Mouse (Mus musculus): Measurements from ENCODE around the gene Abcc3.

Abcc3 gene

DNA sequence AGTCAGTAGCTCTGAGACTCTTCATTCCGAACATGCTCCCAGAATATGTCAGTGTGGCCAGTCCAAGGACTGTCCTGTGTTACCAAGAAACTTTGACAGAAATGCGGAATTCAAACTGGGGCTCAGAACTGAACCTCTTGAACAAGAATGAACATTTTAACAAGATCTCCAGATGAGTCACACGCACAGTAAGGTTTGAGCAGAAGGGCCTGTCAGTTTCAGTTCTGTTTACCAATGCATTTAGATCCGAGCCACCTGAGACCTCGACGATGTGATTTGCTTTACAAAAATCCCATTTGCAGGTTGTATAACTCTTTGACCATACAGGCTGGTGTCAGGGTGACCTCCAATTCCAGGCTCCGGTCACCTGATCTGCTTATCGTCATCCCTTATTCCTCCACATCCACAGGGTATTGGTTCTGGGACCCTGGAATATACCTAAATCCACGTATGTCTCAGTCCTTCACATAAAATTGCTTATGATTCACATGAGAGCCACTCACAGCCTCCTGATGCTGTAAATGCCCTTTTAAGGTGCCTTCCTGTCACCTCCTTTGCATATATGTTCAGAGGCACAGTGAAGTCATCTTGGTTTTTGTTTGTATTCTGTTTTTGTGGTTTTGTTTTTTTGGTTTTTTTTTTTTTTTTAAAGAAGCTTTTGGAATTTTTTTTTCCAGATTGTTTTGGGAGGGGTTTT lies 37.1 kb downstream of the Abcc3 start:
- in situ Hi-C loops (cut with MseI, MboI), result no loop called here

DNA sequence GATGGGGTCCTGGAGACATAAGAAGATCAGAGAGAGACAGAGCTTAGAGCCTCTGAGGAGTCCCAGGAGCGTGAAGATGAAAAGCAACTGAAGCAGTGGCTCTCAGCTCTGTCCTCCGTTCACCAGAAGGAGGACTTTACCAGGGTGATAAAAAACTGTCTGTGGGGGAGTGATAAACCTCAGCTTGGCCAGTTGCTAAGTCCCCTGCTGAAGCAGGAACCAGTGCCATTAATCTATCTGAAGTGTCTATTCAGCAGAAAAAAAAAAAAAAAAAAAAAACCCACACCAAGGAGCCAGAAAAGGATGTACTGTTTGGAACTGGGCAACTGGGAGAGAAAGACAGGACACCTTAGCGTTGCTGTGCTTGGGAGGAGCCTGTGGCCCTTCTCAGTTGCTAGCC lies 41.7 kb downstream of the Abcc3 start:
- in situ Hi-C loops (cut with MseI, MboI), result no loop called here

DNA sequence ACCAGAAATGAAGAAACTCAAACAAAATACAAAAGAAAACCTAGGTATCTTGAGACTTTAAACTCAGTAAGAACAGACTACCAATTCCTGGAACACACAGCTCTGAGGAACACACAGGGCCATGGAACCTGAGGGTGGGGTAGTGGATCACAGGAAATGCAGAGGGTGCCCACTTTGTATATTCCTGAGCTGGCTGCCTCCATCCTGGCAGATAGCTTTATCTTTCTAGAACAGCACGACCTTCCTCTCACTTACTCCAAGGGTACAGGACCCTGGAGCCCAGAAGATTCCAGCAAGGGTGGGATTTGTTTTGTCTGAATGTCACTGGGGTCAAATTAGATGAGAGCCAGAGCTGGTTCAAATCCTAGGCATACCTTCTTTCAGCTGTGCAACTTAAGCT lies 42.5 kb downstream of the Abcc3 start:
- in situ Hi-C loops (cut with MseI, MboI), result no loop called here

DNA sequence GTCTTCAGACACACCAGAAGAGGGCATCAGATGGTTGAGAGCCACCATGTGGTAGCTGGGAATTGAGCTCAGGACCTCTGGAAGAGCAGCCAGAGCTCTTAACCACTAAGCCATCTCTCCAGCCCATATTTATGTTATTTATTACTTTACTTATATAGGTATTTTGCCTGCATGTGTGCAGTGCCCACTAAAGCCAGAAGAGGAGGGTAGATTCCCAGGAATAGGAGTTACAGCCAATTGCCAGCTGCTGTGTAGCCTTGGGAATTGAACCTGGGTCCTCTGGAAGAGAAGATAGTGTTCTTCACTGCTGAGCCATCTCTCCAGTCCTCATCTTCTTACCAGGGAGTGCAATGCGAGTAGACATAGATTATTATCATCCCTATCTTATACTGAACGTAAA lies 43.0 kb downstream of the Abcc3 start:
- in situ Hi-C loops (cut with MseI, MboI), result loop anchor here in 1 of 2 experiments (10.0 kb wide), 1 partner anchor 55 kb away; no protein-coding TSS in a partner anchor

DNA sequence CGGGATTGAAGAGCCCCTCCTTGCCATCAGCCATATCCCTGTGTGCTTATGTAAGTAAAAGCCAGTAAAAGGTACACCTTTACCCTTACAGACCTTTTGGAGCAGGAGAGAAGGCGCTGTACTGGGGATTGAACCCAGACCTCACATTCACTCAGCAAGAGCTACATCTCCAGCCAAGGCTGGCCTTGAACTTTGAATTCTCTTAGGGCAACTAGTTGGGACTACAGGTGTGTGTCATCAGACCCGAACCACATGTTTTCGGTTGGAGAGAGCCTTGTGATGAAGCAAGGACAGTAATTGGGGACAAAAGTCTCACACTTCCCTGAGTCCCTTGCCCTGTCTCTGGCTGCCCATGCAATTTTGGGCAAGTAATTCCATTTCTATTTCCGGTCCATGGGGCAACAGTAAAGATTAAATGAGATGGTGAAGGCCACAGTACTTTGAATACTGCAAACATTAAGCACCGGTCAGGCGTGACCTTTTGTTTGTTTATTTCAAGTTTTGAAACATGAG lies 45.7 kb downstream of the Abcc3 start:
- in situ Hi-C loops (cut with MseI, MboI), result loop anchor here in 1 of 2 experiments (10.0 kb wide), 1 partner anchor 58 kb away; no protein-coding TSS in a partner anchor

DNA sequence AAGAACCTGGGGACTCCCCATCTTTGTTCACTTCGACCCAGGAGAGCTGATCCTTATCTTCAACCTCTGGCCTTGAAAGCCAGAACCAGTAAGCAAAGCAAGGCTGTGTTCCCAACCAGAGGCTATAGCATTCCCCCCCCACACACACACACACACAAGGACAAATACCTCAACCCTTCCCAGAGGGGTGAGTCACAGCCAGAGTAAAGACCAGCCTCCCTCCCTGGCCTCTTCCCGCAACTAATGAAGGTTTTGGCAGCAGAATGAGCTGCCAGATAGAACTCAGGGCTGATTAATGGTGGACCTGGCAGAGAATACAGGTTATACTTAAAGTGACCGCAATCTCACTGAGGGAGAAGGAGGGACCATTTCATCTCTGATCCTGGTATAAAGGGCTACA lies 46.2 kb downstream of the Abcc3 start:
- in situ Hi-C loops (cut with MseI, MboI), result loop anchor here in 1 of 2 experiments (10.0 kb wide), 1 partner anchor 58 kb away; no protein-coding TSS in a partner anchor

DNA sequence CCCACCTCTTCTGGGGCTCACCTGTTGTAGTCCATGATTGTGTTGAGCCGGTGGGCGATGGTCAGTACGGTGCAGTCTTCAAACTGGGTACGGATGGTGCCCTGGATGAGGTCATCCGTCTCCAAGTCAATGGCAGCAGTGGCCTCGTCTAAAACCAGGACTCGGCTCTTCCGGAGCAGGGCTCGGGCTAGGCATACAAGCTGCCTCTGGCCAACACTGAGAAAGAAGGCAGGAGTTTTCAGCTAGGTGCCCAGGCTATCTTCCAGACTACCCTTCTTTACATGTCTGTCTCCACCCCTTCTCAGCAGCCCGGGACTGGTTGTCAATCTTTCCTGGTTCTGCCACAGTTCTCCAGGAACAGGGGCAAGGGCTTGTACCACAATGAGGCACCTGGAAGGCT lies 46.9 kb downstream of the Abcc3 start:
- in situ Hi-C loops (cut with MseI, MboI), result loop anchor here in 1 of 2 experiments (10.0 kb wide), 1 partner anchor 59 kb away; no protein-coding TSS in a partner anchor

DNA sequence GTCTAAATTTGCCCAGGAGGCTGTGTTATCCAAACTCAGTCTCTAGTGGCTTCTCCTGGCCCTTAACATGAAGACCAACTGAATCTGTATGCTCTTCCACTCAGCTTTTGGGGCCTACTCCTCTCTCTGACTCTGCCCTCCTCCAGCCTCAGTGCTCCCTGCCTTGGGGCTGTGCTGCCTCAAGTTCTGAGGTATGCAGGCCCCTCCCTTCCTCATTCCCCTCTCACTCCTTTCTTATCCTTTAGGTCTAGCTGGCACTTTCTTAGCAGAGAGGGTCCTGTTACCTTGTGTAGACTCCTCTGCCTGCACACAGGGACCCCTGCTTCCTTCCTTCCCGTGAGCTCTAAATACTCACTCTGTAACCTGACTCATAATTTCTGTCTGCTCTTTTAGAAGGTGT lies 48.3 kb downstream of the Abcc3 start:
- in situ Hi-C loops (cut with MseI, MboI), result loop anchor here (5.0 to 10.0 kb wide), 2 partner anchors 58 to 60 kb away; no protein-coding TSS in a partner anchor

DNA sequence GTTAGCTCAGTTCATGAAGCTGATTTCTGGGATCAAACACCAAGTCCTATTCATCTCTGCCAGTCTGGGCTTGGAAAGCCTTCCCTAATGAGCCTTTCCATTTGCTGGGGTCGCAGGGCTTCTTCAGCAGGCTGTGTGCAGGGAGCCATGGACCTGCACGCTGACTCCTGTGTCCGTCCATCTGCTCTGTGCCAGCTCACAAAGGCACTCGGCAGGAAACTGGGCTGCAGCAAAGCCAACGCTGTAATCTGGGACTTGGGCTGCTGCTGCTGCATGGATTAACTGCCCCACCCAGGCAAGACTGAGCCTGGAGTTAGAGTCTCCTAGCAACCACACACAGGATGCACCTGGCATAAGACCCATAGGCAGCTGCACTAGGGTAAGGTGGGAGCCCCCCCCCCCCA lies 48.8 kb downstream of the Abcc3 start:
- in situ Hi-C loops (cut with MseI, MboI), result loop anchor here (5.0 to 10.0 kb wide), 2 partner anchors 58 to 61 kb away; no protein-coding TSS in a partner anchor

DNA sequence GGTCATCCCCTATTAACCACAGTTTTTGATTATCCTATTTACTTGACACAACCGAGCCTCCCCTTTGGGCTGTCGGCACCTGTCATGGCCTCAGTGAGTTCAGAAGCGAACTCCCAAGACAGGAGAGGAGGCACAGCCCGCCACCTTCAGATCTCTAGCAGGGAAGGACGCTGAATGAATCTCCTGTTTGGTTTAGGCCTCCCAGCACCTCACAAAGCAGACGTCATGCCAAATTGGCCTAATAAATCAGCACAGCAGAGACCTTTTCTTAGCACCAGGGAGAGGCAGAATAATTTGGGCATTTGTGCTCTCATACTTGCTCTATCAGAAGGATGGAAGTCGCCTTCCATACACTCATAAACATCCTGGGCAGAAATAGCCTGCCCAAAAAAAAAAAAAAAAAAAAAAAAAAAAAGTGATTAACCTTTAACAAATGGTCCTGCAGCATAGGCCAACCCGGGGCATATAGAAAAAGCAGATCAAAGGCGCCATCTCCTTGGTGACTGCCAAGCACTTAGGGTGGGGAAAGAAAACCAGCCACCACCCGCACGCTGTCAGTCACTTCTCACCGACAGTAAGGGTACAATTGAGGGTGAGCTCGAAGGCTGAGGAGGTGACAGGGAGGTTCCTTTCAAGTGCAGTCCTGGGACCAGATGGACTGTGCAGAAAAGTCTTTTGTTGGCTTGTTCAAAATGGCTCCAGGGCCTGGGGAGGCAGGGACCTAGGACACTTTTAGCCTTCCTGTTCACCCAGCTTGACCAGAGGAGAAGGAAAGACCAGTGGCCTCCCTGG lies 50.5 kb downstream of the Abcc3 start:
- in situ Hi-C loops (cut with MseI, MboI), result loop anchor here (5.0 to 10.0 kb wide), 2 partner anchors 60 to 62 kb away; no protein-coding TSS in a partner anchor

DNA sequence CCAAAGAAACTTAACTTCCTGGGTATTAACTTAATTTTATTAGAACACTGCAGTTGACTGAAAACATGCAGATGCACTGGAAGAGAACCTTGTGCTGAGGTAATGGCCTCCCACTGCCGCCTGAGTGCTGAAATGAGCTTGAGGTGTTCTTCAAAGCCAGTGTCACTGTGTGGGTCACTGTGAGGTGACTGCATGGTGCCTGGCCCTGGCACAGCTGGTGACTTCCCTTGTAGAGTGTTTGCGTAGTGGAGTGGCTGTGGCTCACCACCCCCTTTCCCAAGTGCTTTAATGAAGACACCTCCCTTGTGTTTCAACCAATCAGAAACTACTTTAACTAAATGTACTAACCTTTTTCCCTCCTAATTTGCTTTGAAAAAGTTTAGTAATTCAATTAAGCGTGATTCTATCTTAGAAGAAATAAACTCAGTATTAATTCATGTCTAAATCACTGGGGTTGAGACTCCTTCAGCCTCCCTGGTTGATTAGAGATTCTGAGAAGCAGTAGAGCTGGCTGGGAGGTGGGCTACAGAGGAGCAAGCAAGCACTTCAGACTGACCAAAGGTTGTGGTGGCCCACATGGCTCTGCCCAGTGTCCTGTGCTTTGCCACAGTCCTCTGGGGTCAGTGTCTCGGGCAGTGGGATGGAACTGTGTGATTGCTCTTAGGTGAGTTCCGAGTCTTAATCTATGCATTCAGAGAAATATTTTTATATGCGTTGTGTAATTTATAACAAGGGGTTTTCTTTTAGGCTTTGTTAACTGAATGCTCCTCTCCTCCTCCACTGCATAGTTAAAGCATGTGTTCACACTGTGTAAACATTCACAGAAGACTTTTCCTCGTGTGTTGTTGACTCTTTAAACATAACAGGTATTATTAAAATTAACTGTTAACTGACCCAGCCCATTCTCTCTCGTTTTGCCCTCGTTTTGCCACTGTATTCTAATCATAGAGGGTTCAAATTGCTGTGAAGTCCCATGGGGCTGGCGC lies 51.6 kb downstream of the Abcc3 start:
- in situ Hi-C loops (cut with MseI, MboI), result loop anchor here (5.0 to 10.0 kb wide), 2 partner anchors 61 to 64 kb away; no protein-coding TSS in a partner anchor

DNA sequence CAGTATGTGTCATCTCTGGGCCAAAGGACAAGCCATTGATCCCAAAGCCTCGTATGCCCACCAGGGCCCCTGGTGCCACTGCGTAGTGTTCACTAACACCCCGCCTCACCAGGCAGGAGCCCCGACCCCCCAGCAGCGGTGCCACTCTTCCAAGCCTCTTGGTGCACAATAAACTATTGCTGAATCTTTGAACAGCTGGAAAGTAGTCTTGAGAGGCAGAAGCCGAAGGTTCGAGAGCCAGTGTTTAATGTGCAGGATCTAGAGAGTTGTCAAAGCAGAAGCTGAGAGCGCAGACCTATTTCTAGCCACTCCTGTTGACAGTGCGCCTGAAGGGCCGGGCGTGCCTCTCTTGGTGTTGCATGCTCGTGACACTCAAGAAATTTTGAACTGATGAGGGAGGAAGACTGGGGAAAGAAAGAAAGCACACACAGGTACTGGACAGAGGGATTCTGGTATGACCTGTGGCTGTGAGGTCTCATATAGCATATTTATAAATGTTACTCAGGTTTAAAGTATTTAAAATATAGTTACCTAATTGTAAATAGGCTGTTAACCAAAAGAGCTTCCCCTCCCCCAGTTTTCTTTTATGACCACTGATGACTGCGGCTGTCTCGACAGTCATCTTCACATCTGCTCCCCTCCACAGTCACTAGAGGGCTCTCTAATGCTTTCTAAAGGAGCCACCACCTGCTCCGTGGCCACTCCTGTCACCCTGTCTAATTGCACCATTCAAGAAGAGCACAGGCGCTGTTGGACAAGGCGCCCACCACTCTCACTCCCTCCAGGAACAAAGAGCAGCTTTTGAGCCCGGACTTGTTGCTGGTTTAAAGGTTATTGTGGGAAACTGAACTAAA lies 52.8 kb downstream of the Abcc3 start:
- in situ Hi-C loops (cut with MseI, MboI), result loop anchor here (5.0 to 10.0 kb wide), 4 partner anchors 62 to 147 kb away; partner anchors contain the start of gene Spata20 (in 1 of the 2)

DNA sequence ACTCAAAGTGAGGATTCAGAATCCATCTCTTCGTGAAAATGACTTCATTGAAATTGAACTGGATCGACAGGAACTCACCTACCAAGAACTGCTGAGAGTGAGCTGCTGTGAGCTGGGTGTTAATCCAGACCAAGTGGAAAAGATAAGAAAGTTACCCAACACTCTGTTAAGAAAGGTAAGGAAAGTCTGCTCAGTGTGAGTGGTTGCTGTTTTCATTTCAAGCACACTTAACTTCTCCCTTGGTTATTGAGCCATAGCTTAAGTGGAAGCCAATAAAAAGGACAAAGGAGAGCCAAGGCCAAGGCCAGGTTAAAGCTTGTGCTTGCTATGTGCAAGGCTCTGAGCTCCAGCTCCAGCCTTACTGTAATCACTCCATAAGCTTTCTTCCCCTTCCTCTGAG lies 54.5 kb downstream of the Abcc3 start:
- in situ Hi-C loops (cut with MseI, MboI), result loop anchor here (5.0 kb wide), 2 partner anchors 144 to 149 kb away; partner anchors contain the start of gene Spata20 (in 1 of the 2)

DNA sequence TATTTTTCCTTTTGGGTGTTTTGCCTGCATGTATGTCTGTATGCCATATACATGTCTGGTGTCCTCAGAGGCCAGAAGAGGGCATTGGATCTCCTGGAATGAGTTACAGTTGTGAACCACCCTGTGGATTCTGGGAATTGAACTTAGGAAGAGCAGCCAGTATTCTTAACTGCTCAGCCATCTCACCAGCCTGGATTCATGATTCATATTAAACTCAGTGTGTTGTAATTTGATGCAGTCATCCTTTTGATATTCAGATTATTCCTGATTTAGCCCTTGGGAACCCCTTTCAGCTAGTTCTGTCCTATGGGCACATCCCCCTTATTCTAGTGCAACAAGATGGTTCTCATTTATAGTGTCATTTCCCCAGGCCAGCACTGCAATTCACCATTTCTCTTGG lies 56.2 kb downstream of the Abcc3 start:
- in situ Hi-C loops (cut with MseI, MboI), result loop anchor here (5.0 kb wide), 2 partner anchors 146 to 151 kb away; partner anchors contain the start of gene Spata20 (in 1 of the 2)

DNA sequence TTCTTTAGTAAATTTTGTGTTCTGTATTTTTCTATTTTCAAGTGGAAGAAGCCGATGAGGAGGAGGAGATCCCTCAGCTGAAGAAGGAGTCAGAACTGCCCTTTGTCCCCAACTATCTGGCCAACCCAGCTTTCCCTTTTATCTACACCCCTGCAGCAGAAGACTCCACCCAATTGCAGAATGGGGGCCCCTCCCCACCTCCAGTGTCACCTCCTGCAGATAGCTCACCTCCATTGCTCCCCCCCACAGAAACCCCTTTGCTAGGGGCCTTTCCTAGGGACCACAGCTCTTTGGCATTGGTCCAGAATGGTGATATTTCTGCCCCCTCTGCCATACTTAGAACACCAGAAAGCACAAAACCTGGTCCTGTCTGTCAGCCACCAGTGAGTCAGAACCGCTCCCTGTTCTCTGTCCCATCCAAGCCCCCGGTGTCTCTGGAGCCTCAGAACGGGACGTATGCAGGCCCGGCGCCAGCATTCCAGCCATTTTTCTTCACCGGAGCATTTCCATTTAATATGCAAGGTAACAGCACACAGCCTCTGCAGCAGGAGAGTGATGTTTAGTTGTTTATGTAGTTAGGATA lies 58.3 kb downstream of the Abcc3 start:
- in situ Hi-C loops (cut with MseI, MboI), result no loop called here

DNA sequence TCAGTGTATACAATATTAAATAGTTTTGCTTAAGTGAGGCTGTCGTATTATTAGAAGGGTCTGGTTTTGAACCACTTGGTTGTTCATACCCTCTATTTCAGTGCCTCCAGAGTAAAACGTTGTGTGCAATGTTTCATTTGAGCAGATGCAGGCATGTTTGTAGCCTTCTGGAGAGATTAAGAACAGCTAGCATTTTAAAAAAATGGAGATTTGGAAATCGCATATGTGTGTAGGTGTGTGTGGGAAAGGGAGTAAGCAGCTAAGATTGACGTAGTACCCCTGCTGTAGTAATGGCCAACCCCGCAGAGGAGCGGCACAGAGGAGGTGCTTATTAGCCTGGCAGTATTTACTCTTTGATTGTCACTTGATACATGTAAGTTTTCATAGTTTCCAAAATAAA lies 60.1 kb downstream of the Abcc3 start:
- in situ Hi-C loops (cut with MseI, MboI), result no loop called here

DNA sequence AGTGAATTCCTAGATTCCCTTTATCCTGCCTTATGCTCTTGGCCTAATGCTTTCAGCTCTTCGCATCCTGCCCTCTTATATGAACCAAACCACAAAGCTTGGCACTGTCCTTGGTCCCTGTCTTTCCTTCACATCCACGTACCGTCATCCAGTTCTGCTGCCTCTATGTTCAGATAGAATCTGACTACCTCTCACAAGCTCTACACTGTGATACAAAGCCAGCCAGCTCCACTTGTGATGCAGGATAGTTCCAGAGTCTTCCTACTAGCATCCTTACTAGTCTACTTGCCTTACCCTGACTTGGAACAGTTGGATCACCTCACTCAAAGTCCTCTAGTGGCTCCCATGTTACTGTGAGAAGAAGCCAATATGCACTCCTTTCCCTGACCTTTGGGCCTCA lies 62.6 kb downstream of the Abcc3 start:
- in situ Hi-C loops (cut with MseI, MboI), result no loop called here

DNA sequence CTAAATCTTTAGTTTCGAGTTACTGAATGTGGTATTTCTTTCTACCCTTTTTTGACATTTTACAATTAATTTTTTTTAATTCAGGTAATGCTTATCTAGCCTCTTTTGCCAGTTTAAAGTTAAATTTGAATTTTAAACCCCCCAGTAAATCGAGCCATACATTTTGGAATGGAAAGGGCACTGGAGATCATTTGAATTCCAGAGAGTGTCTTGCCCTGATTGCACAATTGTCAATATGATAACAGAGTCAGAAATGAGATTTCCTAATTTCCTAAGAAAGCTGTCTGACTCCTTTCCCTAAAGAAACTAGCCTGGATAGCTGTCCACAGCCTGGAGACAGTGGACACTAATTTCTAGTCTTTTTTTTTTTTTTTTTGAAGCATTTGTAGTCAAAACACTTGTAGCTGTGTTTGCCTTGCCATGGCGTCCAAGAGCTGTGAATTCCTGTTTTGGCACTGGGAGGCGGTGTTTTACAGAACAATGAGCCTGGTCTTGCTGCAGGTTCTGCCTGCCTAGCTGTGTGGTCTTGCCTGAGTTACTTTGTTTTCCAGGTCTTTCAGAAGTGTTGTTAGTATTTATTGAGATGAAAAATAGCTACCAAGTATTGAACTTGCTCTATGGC lies 63.4 kb downstream of the Abcc3 start:
- in situ Hi-C loops (cut with MseI, MboI), result no loop called here

DNA sequence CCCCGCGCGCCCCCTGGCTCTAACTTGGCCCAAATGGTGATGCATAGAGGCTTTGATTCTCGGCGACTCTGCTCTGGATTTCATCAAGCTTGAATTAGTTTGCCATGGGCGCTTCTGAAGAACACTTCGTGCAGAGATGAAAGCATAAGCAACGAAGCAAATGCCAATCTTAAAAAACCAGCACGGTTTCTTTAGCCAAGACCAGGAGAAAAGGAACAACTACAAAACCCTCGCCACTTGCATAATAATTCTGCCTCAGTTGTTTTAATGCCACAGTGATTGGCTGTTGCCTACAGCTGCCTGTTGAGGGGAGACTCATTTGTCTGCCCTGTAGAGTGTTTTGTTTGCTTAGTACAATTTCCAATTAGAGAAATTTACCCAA lies 64.2 kb downstream of the Abcc3 start:
- in situ Hi-C loops (cut with MseI, MboI), result no loop called here

Data from mouse trophoblast stem cell (cell line).